Mouse (Mus musculus): ENCODE measurements around the gene Ndufc2.

Ndufc2 gene

DNA sequence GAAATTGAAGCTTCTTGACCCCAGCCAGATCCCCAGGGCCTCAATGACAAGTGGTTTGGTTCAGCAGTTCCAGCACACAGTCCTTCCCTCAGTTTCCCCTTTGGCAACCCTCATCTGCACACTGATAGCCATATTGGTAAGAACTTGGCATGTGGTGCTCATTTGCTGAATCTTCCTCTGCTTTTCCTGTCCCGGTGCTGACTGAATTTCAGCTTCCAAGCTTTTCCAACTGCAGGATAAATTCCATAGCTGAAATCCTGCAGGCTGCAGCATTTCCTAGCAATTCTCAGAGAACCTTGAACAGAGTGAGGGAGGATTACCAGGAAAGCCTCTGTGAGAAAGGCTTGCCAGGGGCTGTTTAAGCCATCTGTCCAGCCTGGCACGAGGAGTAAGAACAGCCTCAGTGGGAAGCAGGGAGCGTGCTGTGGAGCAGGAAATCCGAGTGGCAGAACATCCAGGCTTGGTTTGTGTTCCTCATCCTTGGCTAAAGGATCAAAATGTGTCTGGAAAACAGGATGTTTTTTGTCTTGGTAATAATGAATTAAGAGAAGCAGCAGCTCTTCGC is 12.9 kb upstream of the Ndufc2 start:
- no peak for DNase-seq (ENCODE audit: extremely low spot score, low spot score)

GRCm38 (mm10) chr7:97387561-97388147 is 12.1 kb upstream of the Ndufc2 start:
- DNase-seq (ENCODE audit: extremely low spot score, low spot score), result no peak

- DNase-seq (ENCODE audit: extremely low spot score, low spot score), result no peak
These were observed 11.3 kb upstream of the Ndufc2 start for GRCm38 (mm10) chr7:97388541-97388940.

- no peak for DNase-seq (ENCODE audit: extremely low spot score, low spot score)
These were observed 8.3 kb upstream of the Ndufc2 start for GRCm38 (mm10) chr7:97391293-97392078.

DNA sequence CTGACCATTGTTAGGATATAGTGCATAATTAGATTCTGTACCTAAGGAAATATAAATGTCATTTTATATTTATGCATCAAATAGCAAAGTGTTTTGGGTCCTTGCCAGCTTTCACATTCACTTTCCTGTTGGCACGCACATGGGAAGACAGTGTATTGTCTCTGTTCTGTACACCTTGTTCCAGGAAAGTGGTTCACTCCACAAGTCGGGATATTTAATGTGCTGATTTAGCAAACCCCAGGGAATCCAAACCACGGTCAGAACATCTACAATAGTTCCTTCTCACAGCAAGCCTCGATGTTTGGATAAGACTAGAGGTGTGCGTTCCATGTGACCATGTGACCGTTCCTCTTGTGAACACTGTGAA is 7.7 kb upstream of the Ndufc2 start:
- no peak for DNase-seq (ENCODE audit: extremely low spot score, low spot score)

GRCm38 (mm10) chr7:97394375-97394774 is 5.4 kb upstream of the Ndufc2 start:
- DNase-seq (ENCODE audit: extremely low spot score, low spot score), result no peak

DNA sequence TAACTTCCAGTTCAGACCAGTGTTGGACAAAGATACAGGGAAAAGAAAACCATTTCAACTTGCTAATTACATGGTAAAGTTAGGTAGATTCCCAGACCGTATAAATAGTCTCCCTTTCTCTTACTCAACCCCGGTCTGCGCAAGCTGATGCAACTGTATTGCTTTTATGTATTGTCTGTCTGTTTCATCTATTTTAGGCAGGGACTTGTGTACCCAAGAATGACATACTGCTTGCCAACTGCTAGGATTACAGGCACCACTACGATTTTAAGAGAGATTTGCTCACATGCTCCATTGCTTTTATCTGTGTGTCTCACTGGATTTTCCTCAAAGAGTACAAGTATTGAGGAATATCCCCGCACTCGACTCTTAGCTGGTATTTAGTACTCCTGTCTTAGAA is 860 bp upstream of the Ndufc2 start:
- no peak for DNase-seq (ENCODE audit: extremely low spot score, low spot score)

DNA sequence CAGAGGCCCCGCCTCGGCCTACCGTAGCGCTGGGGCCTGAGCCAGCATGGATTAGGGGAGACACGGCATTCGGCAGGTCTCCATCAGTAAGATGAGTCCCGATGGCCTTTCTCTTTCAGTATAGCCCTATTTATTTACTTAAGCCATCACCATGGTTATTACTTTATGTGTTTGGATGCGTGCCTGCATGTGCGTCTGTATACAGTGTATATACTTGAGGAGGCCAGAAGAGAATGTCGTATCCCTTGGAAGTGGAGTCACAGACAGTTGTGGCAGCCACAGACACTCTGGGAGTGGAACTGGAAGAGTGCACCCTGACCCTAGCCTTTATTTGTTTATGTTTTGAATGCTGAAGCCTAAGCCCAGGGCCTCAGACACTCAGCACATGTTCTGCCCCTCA is 7.3 kb downstream of the Ndufc2 start:
- no peak for DNase-seq (ENCODE audit: extremely low spot score, low spot score)

DNA sequence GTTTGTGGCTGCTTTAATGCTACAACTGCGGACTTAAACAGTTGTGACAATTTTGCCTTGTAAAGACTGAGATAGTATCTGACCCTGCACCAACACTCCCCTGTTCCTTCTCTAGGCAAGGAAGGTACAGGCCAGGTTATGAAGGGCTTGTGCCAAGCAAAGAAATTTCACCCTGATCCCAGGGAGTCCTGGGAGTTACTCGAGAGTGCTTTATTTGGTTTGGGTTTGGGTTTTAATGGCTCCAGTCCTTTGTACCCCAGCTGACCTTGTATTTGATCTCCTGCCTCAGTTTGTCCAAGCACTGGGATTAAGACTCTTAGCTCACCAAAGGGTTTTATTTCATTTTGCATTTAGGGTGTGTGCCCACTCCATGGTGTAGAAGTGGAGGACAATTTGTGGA is 11.3 kb downstream of the Ndufc2 start:
- DNase-seq (ENCODE audit: extremely low spot score, low spot score), result no peak

GRCm38 (mm10) chr7:97411575-97411974 is 11.8 kb downstream of the Ndufc2 start:
- DNase-seq (ENCODE audit: extremely low spot score, low spot score), result no peak

DNA sequence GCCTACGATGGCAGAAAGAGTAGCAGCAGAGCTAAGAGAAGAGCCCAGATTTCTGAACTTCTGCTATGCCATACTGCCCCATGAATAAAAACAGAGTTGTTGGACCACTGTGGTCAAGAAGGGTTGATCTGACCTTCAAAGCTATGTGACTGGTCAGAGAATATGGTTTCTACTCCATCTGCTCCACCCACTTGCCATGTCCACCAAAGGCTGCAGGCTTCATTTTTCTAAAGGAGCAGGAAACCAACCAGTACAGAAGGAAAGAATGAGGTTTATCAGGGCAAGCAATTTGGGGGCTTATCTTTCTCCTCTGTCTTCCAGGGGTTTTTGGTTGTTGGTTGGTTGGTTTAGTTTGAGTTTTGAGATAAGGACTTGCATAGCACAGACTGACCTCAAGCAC is 14.2 kb downstream of the Ndufc2 start:
- no peak for DNase-seq (ENCODE audit: extremely low spot score, low spot score)

DNA sequence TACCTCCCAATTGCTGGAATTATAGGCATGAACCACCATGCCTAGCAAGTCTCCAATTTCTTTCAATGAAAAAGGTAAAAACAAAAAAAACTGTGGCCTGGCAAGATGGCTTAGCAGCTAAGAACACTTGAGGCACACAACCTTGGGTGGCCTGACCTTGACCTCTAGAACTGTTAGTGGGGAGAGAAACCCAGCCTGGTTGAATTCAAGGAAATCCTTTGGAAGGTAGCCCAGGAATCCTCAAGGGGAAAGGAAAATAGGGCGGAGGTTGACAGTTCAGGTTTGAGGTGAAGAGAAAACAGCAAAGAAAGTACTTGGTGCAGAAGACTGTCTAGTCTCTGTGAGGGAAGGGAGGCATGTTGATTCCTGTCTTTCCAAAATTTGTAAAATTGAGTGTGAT is 14.6 kb downstream of the Ndufc2 start:
- DNase-seq (ENCODE audit: extremely low spot score, low spot score), result no peak

DNA sequence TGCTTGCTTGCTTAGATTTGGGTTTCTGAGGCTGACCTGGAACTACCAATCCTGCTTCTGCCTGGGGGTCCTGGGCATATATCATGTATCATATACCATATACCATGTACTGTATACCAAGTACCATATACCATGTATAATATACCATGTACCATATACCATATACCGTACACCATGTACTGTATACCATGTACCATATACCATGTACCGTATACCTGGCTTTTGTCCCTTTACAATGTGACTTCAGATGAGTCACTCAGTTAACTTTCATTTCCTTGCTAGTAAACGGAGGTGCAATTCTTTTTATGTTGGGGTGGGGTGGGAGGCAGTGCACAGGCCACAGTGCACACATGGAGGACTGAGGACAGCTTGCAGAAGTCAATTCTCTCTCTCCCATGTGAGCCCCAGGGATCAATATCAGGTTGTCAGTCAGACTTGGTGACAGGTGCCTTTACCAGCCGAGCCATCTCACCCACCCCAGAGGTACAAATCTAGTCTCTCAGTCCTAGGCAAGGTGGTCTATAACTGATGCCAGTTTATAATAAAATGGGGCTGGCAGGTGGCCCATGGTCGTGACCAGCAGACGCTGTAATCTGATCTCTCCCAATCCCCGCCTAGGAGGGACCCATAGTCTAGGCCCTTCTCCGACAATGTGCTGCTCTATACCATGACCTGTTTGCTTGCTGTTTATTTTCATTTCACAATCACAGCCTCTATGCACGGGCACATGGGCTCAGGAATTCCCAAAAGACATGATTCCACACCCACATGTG is 15.3 kb downstream of the Ndufc2 start:
- no peak for DNase-seq (ENCODE audit: extremely low spot score, low spot score)

DNA sequence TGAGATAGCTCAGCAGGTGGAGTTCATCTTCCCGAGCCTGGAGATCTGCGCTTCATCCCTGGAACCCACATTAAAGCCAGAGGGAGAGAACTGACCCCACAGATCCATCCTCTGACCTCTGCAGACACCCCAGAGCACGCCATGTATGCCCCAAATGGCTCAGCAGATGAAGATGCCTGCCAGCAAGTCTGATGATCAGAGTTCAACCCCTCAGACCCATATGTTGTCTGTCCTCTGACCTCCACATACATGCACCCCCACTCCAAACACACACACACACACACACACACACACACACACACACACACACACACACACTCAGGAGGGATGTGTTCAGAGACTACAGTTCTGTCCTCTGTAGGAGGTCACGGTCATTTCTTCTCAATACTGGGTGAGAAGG is 16.7 kb downstream of the Ndufc2 start:
- DNase-seq (ENCODE audit: extremely low spot score, low spot score), result no peak

GRCm38 (mm10) chr7:97416906-97417777 is 17.3 kb downstream of the Ndufc2 start, which contains the start of gene Thrsp:
Gene Thrsp, minus strand, starts transcription at chr7:97417730.
- no peak for DNase-seq (ENCODE audit: extremely low spot score, low spot score)

DNA sequence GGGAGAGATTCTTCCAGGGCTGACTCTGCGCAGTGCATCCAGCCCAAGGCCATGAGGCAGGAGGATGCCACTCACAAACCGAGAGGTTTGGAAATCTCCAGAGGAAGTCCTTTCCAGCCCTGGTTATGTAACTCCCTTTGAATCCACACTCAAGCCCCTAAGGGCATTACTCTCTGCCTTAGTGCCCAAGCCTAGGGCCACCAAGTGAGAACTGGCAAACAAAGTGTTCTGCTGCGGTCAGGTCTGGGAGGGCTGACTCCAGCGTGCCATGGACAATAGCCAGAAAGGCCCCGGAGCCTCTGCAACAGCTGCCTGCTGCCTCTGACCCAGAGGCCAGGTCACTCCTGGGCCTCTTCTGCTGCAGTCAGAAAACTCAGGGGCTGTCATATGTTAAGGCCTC is 18.9 kb downstream of the Ndufc2 start:
- DNase-seq (ENCODE audit: extremely low spot score, low spot score), result no peak

DNA sequence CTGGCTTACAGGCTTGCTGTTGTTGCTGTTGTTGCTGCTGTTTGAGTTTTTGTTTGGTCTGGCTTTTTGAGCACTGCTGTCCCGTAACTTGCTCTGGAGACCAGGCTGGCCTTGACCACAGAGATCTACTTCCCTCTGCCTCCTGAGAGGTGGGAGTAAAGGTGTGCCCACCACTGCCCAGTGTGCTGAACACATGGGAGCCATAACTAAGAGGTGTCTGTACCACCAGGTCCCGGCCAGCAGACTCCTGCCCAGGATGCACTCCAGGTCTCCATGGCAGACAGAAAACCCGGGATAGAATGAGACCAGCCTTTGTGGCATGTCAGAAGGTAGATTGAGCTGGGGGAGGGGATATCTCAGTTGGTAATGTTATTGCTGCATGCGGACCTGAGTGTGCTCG is 19.4 kb downstream of the Ndufc2 start:
- no peak for DNase-seq (ENCODE audit: extremely low spot score, low spot score)

DNA sequence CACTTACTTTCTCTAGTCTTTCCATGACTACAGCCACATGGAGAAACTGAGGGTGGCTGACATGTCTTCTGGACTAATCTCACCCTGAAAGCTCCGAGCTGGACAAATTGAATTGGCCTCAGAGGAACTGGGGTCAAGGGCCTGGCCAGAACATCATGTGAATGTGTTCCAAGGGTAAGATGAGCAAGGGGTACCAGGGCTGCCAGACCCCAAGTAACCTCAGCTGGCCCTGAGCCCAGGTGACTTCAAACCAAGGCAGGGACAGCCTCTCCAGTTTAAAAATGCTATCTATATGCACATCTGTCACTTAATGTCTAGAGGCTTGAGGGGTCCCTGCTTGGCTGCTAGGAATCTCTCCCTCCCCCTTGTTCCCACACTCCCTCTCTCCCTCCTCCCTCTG is 20.6 kb downstream of the Ndufc2 start:
- no peak for DNase-seq (ENCODE audit: extremely low spot score, low spot score)

- no peak for DNase-seq (ENCODE audit: extremely low spot score, low spot score)
These were observed 21.3 kb downstream of the Ndufc2 start for GRCm38 (mm10) chr7:97420958-97421651.

GRCm38 (mm10) chr7:97423754-97424153 is 24.0 kb downstream of the Ndufc2 start:
- no peak for DNase-seq (ENCODE audit: extremely low spot score, low spot score)

All from neural tube, embryonic 10.5 days (tissue).